Mouse (Mus musculus) ES-E14 (cell line): ENCODE measurements around the gene Ptger1. TPM values are rescaled to one million over a fixed set of nuclear protein-coding genes. Genes with fewer than 3 reads are reported as not detected.

Experiments
- DNase-seq: peaks from one replicate; pipeline ENCODE4 v3.0.0-alpha.2; 2013; ENCODE audit warnings: low read depth, low spot score
- H3K27ac ChIP-seq: 2 replicates; pipeline ENCODE4 v1.5.1; 2012; ENCODE audit warnings: low read depth, mild to moderate bottlenecking, low read length, moderate library complexity, mixed read lengths; ENCODE audit not compliant: poor library complexity, insufficient read depth, severe bottlenecking
- H3K36me3 ChIP-seq: 2 replicates; pipeline ENCODE4 v1.6.1; 2012; ENCODE audit warnings: mild to moderate bottlenecking, low read length, moderate library complexity, mixed read lengths; ENCODE audit not compliant: control insufficient read depth, poor library complexity, insufficient read depth, severe bottlenecking
- H3K4me1 ChIP-seq, 2 experiments: fragments of 150-350 bp in 1 of 2; sonication (generic) in 1 of 2; 2 replicates each; pipeline ENCODE4 v1.6.1; 2012; ENCODE audit warnings: low read length in 2 of 2, mild to moderate bottlenecking in 1 of 2, mixed read lengths in 1 of 2; ENCODE audit not compliant: control insufficient read depth in 2 of 2, insufficient read depth in 2 of 2, poor library complexity in 1 of 2
- H3K4me3 ChIP-seq, 2 experiments: fragments of 150-350 bp in 1 of 2; sonication (generic) in 1 of 2; 2 replicates each; pipeline ENCODE4 v1.5.1; 2012; ENCODE audit warnings: low read length in 2 of 2, low read depth in 1 of 2, mild to moderate bottlenecking in 1 of 2, mixed read lengths in 1 of 2; ENCODE audit not compliant: insufficient read depth in 1 of 2, poor library complexity in 1 of 2, severe bottlenecking in 1 of 2
- H3K9ac ChIP-seq: 2 replicates; pipeline ENCODE4 v1.6.1; 2012; ENCODE audit warnings: low read depth, mild to moderate bottlenecking, low read length, mixed read lengths; ENCODE audit not compliant: poor library complexity, insufficient read depth, severe bottlenecking
- H3K9me3 ChIP-seq: fragments of 150-350 bp; sonication (generic); 2 replicates; pipeline ENCODE4 v1.6.1; 2012; ENCODE audit warnings: low read depth, mild to moderate bottlenecking, low read length; ENCODE audit not compliant: control insufficient read depth, insufficient read depth
- CHD2 ChIP-seq: IDR thresholded peaks from 2 replicates; pipeline ENCODE4 v1.6.1; 2014; ENCODE audit warnings: mild to moderate bottlenecking, low read depth, low read length, inconsistent platforms
- HCFC1 ChIP-seq: IDR thresholded peaks from 2 replicates; pipeline ENCODE4 v1.6.1; 2012; ENCODE audit warnings: low read length, inconsistent platforms, borderline replicate concordance; ENCODE audit not compliant: insufficient read depth
- MAFK ChIP-seq: IDR thresholded peaks from 2 replicates; pipeline ENCODE4 v1.6.1; 2014; ENCODE audit warnings: mild to moderate bottlenecking, low read depth, low read length, inconsistent platforms; ENCODE audit not compliant: insufficient read depth
- ZC3H11A ChIP-seq: IDR thresholded peaks from 2 replicates; pipeline ENCODE4 v1.6.1; 2012; ENCODE audit warnings: low read depth, mild to moderate bottlenecking, inconsistent platforms, low read length, borderline replicate concordance
- ZNF384 ChIP-seq: IDR thresholded peaks from 2 replicates; pipeline ENCODE4 v1.6.1; 2012; ENCODE audit warnings: low read depth, low read length, inconsistent platforms
- in situ Hi-C, 2 experiments: fragments of 600-800 bp; cut with MboI; formaldehyde crosslinking; loops; one replicate each; pipeline ENCODE4 v1.15.1; 2025; ENCODE audit warnings: low sequenced_read_pairs in 2 of 2, inconsistent platforms in 1 of 2; ENCODE audit not compliant: unreplicated experiment in 2 of 2
- total RNA-seq: library from RNA; depleted of rRNA; stranded (reverse); fragments of 300-350 nt; gene quantifications from 2 replicates; pipeline ENCODE4 v1.2.3, GENCODE M21; 2012

The Ptger1 gene
- total RNA-seq, 1 experiment, result 1.7 TPM

GRCm38 (mm10) chr8:83668010-83668916, 1.8 kb downstream of the Ptger1 start:
- peaks cover 3 to 12% of the 10 kb centered on the region in 2 experiments; a peak in 2 of 4 replicates for H3K4me1 ChIP-seq
- peak overlapping the region; percentile 61 for H3K9ac ChIP-seq
- no peaks in the 10 kb centered on the region for H3K9me3 ChIP-seq
- H3K4me3 ChIP-seq, result peak overlapping the region; percentile 66 to 78
- TF ChIP-seq CHD2, result no peak
- no peak for TF ChIP-seq ZNF384
- no peak for TF ChIP-seq MAFK
- no peak for TF ChIP-seq HCFC1
- TF ChIP-seq ZC3H11A, result no peak
- no peak overlapping the region for H3K27ac ChIP-seq
- in situ Hi-C loops, result no loop called here
- DNase-seq, result no peak
- H3K36me3 ChIP-seq, result peaks cover 9% of the 10 kb centered on the region; the same call in 1 of the 2 replicates

DNA sequence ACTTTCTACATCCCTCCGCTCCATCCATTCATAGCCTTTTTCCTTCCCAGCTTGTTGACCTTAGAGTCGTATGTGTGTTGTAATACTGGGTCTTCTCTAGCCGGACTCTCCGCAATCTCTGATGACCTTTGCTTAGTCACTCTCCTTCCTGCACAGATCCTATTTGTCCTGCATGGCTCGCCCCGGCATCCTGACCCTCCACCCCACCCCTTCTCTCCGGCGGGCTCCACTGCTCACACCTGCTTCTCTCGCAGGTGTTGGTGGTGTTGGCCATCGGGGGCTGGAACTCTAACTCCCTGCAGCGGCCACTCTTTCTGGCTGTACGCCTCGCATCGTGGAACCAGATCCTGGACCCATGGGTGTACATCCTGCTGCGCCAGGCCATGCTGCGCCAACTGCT, 2.5 kb downstream of the Ptger1 start:
- Histone ChIP-seq H3K4me3 (peak overlapping the region in 1 of 2 experiments; percentile 78; a peak in 2 of 4 replicates), H3K4me1 (peaks cover 3 to 12% of the 10 kb centered on the region in 2 experiments; a peak in 2 of 4 replicates), H3K9me3 (no peaks in the 10 kb centered on the region), H3K27ac (no peak overlapping the region), H3K9ac (no peak overlapping the region), H3K36me3 (peaks cover 5% of the 10 kb centered on the region; the same call in 1 of the 2 replicates)
- TF ChIP-seq CHD2, result no peak
- TF ChIP-seq MAFK, result no peak
- no peak for TF ChIP-seq ZC3H11A
- no peak for DNase-seq
- in situ Hi-C loops, result no loop called here

DNA sequence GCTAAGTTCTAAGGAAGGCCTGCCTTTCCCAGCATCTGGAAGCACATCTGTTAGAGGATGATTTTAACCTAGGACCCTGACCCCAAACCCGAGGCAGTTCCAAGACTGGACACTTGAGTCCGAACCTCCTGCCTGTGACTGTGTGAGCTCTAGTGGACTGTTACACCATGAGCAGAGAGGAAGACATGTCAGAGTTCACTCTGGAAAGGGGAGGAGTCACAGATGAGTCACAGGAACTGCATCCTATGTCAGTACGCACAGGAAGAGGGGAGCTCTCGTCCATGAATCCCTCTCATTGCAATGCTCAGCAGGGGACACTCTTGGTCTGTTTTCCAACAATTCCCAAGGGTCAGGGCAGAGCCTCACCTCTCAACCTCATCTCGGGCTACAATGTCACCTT, 6.5 kb downstream of the Ptger1 start:
- no peaks in the 10 kb centered on the region for H3K9me3 ChIP-seq
- in situ Hi-C loops, result no loop called here
- DNase-seq, result no peak
- H3K4me3 ChIP-seq, result no peak overlapping the region
- peaks cover 7% of the 10 kb centered on the region; the same call in 1 of the 2 replicates for H3K36me3 ChIP-seq
- TF ChIP-seq CHD2 (no peak), MAFK (no peak), ZC3H11A (no peak), HCFC1 (no peak), ZNF384 (no peak)
- H3K4me1 ChIP-seq, result peaks cover 3 to 8% of the 10 kb centered on the region in 2 experiments; a peak in 2 of 4 replicates
- no peak overlapping the region for H3K9ac ChIP-seq
- no peak overlapping the region for H3K27ac ChIP-seq

DNA sequence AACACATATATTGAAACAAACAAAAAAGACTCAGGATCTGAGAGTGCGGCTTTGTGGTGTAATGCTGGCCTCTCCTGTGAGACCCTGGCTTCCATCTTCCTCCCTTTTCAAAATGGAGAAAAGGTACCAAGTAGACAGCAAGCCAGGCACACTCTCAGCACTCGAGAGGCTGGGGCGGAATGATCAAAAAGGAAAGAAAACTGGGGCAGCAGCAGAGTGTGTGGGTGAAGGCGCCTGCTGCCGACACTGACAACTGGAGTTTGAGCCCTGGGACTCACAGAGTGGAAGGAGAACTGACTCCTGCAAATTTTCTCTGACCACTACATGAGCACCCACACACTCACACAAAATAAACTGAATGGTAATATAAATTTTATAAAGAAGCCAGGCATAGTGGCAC, 8.0 kb downstream of the Ptger1 start:
- Histone ChIP-seq H3K36me3 (peaks cover 9% of the 10 kb centered on the region; the same call in 1 of the 2 replicates), H3K9ac (no peak overlapping the region), H3K4me1 (0 out of 4 replicates have a peak, but pooled peaks cover 0 to 5% of the 10 kb centered on the region in 2 experiments), H3K4me3 (no peak overlapping the region), H3K9me3 (no peaks in the 10 kb centered on the region), H3K27ac (no peak overlapping the region)
- in situ Hi-C loops, result no loop called here
- TF ChIP-seq CHD2 (no peak), ZNF384 (no peak), MAFK (no peak), HCFC1 (no peak), ZC3H11A (no peak)
- no peak for DNase-seq
